Mouse (Mus musculus) liver, embryonic 11.5 days (tissue): ENCODE data around the gene Wdr13. TPM values are rescaled to one million over a fixed set of nuclear protein-coding genes. Genes with fewer than 3 reads are reported as not detected.

Experiments
- ATAC-seq: fragments of 200-750 bp; cut with Nextera tagmentation; replicated peaks from 2 replicates; pipeline ENCODE4 v1.8.0; 2017; ENCODE audit warnings: moderate number of reproducible peaks, mild to moderate bottlenecking, moderate TSS enrichment, moderate library complexity; ENCODE audit not compliant: low FRiP score
- DNase-seq: peaks from one replicate; pipeline ENCODE4 v3.0.0-alpha.2; 2017; ENCODE audit warnings: low spot score
- H3K27ac ChIP-seq: fragments of 300-500 bp; sonication (generic); 2 replicates; pipeline ENCODE4 v1.5.1; 2014; ENCODE audit warnings: mild to moderate bottlenecking, low read depth, low read length, control low read depth
- H3K27me3 ChIP-seq: fragments of 300-500 bp; sonication (generic); replicated peaks from 2 replicates; pipeline ENCODE4 v1.6.1; 2014; ENCODE audit warnings: low read length, mixed read lengths; ENCODE audit not compliant: control insufficient read depth, insufficient read depth
- H3K36me3 ChIP-seq: fragments of 300-500 bp; sonication (generic); 2 replicates; pipeline ENCODE4 v1.6.1; 2014; ENCODE audit warnings: mild to moderate bottlenecking, low read length, moderate library complexity, mixed read lengths; ENCODE audit not compliant: control insufficient read depth, insufficient read depth
- H3K4me1 ChIP-seq: fragments of 300-500 bp; sonication (generic); replicated peaks from 2 replicates; pipeline ENCODE4 v1.6.1; 2014; ENCODE audit warnings: low read length, mixed read lengths; ENCODE audit not compliant: control insufficient read depth, insufficient read depth
- H3K4me2 ChIP-seq: fragments of 300-500 bp; sonication (generic); 2 replicates; pipeline ENCODE4 v1.6.1; 2014; ENCODE audit warnings: mild to moderate bottlenecking, control low read depth, moderate library complexity
- H3K4me3 ChIP-seq: fragments of 300-500 bp; sonication (generic); 2 replicates; pipeline ENCODE4 v1.5.1; 2014; ENCODE audit warnings: low read depth, low read length, control low read depth
- H3K9ac ChIP-seq: fragments of 300-500 bp; sonication (generic); 2 replicates; pipeline ENCODE4 v1.6.1; 2014; ENCODE audit warnings: low read depth, low read length, control low read depth
- H3K9me3 ChIP-seq: fragments of 300-500 bp; sonication (generic); 2 replicates; pipeline ENCODE4 v1.6.1; 2016; ENCODE audit warnings: low read length, inconsistent platforms, mixed read lengths; ENCODE audit not compliant: control insufficient read depth
- WGBS: fragments of 180-500 bp; shearing (Covaris S2); extraction: QIAGEN DNeasy Blood & Tissue Kit; methylation state at CpG from one replicate; pipeline ENCODE4 v1.1.7; 2014; 5-methylcytosine and 5-hydroxymethylcytosine counted together
- polyA plus RNA-seq: library from polyadenylated mRNA; unstranded; fragments of >200 nt; fragmentation: Nextera tagmentation; extraction: Ambion mirVana; gene quantifications from 2 replicates; pipeline ENCODE4 v1.2.1, GENCODE M21; 2014

Gene Wdr13
- polyA plus RNA-seq, 1 experiment from 2014 or later = 17.7 TPM

GRCm38 (mm10) chrX:8163076-8163475, 30.4 kb upstream of the Wdr13 start:
- no peak overlapping the region for H3K4me2 ChIP-seq
- no peaks in the 10 kb centered on the region for H3K36me3 ChIP-seq
- H3K9ac ChIP-seq = no peak overlapping the region
- no peaks in the 10 kb centered on the region for H3K9me3 ChIP-seq
- no peak overlapping the region for H3K27ac ChIP-seq
- H3K4me1 ChIP-seq = no peaks in the 10 kb centered on the region
- no peak overlapping the region for H3K4me3 ChIP-seq
- DNase-seq (no peak), ATAC-seq (no peak)
- WGBS = 84% methylated on average over 5 of the region's 5 CpGs
- no peaks in the 10 kb centered on the region for H3K27me3 ChIP-seq

- Histone ChIP-seq H3K4me3 (peak within 1 kb of the TSS; percentile 70), H3K4me2 (peak within 1 kb of the TSS; percentile 82), H3K9me3 (no peaks in the 10 kb centered on the region), H3K9ac (peak within 1 kb of the TSS; percentile 90), H3K27me3 (no peaks in the 10 kb centered on the region), H3K27ac (peak within 1 kb of the TSS; percentile 96), H3K36me3 (peaks cover 19% of the 10 kb centered on the region), H3K4me1 (no peaks in the 10 kb centered on the region)
- peak; percentile 92 for ATAC-seq
- whole genome bisulfite sequencing = 12% methylated on average over 64 of the region's 65 CpGs
- peak; percentile 75 for DNase-seq
Observed at GRCm38 (mm10) chrX:8145153-8145991, 12.7 kb upstream of the Wdr13 start, which contains the start of gene Rbm3. Gene Rbm3, minus strand, starts transcription at chrX:8145880.

GRCm38 (mm10) chrX:8143750-8144149, 11.1 kb upstream of the Wdr13 start:
- WGBS = 64% methylated on average over 7 of the region's 7 CpGs
- Histone ChIP-seq H3K27me3 (no peaks in the 10 kb centered on the region), H3K27ac (peak overlapping the region; percentile 96), H3K36me3 (peaks cover 23% of the 10 kb centered on the region), H3K4me1 (no peaks in the 10 kb centered on the region), H3K4me2 (peak overlapping the region; percentile 82), H3K9ac (peak overlapping the region; percentile 90), H3K9me3 (no peaks in the 10 kb centered on the region), H3K4me3 (peak overlapping the region; percentile 70)
- ATAC-seq = no peak
- no peak for DNase-seq

- H3K4me3 ChIP-seq = peak overlapping the region; percentile 21; the same call in 1 of the 2 replicates
- no peaks in the 10 kb centered on the region for H3K27me3 ChIP-seq
- H3K4me2 ChIP-seq = peak overlapping the region; percentile 82
- H3K36me3 ChIP-seq = peaks cover 23% of the 10 kb centered on the region
- no peak for ATAC-seq
- no peak for DNase-seq
- H3K27ac ChIP-seq = no peak overlapping the region
- no peaks in the 10 kb centered on the region for H3K9me3 ChIP-seq
- H3K4me1 ChIP-seq = no peaks in the 10 kb centered on the region
- WGBS = 68% methylated on average over 7 of the region's 7 CpGs
- no peak overlapping the region for H3K9ac ChIP-seq
Observed at GRCm38 (mm10) chrX:8142948-8143347, 10.3 kb upstream of the Wdr13 start.

GRCm38 (mm10) chrX:8141058-8141457, 8.4 kb upstream of the Wdr13 start:
- H3K36me3 ChIP-seq = peaks cover 23% of the 10 kb centered on the region

GRCm38 (mm10) chrX:8140446-8140845, 7.8 kb upstream of the Wdr13 start:
- ATAC-seq = no peak
- no peak overlapping the region for H3K9ac ChIP-seq
- H3K4me2 ChIP-seq = no peak overlapping the region
- peaks cover 23% of the 10 kb centered on the region for H3K36me3 ChIP-seq
- H3K27ac ChIP-seq = no peak overlapping the region
- DNase-seq = no peak
- no peaks in the 10 kb centered on the region for H3K4me1 ChIP-seq
- 88% methylated on average over 2 of the region's 2 CpGs for WGBS
- no peak overlapping the region for H3K4me3 ChIP-seq
- no peaks in the 10 kb centered on the region for H3K27me3 ChIP-seq
- no peaks in the 10 kb centered on the region for H3K9me3 ChIP-seq

More at GRCm38 (mm10) chrX:8141058-8141457, 8.4 kb upstream of the Wdr13 start:
- H3K4me2 ChIP-seq = no peak overlapping the region
- ATAC-seq (no peak), DNase-seq (no peak)
- H3K27ac ChIP-seq = no peak overlapping the region
- 71% methylated on average over 3 of the region's 3 CpGs for WGBS
- H3K9me3 ChIP-seq = no peaks in the 10 kb centered on the region
- H3K4me1 ChIP-seq = no peaks in the 10 kb centered on the region
- H3K27me3 ChIP-seq = no peaks in the 10 kb centered on the region
- no peak overlapping the region for H3K9ac ChIP-seq
- no peak overlapping the region for H3K4me3 ChIP-seq

DNA sequence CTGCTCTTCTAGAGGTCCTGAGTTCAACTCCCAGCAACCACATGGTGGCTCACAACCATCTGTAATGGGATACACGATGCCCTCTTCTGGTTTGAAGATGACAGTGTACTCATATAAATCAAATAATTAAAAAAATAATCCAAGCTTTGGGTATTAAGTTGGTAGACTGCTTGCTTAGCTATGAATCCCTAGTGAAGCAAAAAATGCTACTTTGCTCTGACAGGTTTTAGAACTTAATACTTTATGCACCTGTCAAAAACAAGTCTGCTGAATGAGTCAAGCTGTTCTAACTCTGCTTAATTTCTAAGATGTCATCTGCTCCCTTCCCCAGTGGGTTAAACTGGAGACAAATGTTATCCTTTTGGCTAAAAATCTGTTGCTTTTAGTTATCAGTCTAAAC, 6.8 kb upstream of the Wdr13 start:
- no peaks in the 10 kb centered on the region for H3K4me1 ChIP-seq
- no peak for DNase-seq
- no peaks in the 10 kb centered on the region for H3K27me3 ChIP-seq
- no peak overlapping the region for H3K27ac ChIP-seq
- H3K36me3 ChIP-seq = peaks cover 22% of the 10 kb centered on the region
- WGBS = 54% methylated on average over 1 of the region's 1 CpGs
- H3K4me3 ChIP-seq = no peak overlapping the region
- no peak overlapping the region for H3K4me2 ChIP-seq
- no peaks in the 10 kb centered on the region for H3K9me3 ChIP-seq
- ATAC-seq = no peak
- no peak overlapping the region for H3K9ac ChIP-seq

GRCm38 (mm10) chrX:8135886-8136285, 3.2 kb upstream of the Wdr13 start:
- Histone ChIP-seq H3K9ac (no peak overlapping the region), H3K27me3 (no peaks in the 10 kb centered on the region), H3K4me1 (no peaks in the 10 kb centered on the region; the same call in 1 of the 2 replicates), H3K9me3 (no peaks in the 10 kb centered on the region), H3K36me3 (peaks cover 7% of the 10 kb centered on the region), H3K27ac (no peak overlapping the region), H3K4me3 (no peak overlapping the region), H3K4me2 (no peak overlapping the region)
- 37% methylated on average over 2 of the region's 2 CpGs for WGBS
- DNase-seq (no peak), ATAC-seq (no peak)

GRCm38 (mm10) chrX:8131393-8131792, 1.3 kb downstream of the Wdr13 start:
- WGBS = 81% methylated on average over 17 of the region's 17 CpGs
- Histone ChIP-seq H3K27me3 (no peaks in the 10 kb centered on the region), H3K9ac (peak overlapping the region; percentile 40; the same call in 1 of the 2 replicates), H3K9me3 (no peaks in the 10 kb centered on the region), H3K27ac (peak overlapping the region; percentile 58), H3K4me1 (no peaks in the 10 kb centered on the region; the same call in 1 of the 2 replicates), H3K4me3 (peak overlapping the region; percentile 66), H3K4me2 (peak overlapping the region; percentile 75), H3K36me3 (peaks cover 3% of the 10 kb centered on the region; the same call in 1 of the 2 replicates)
- DNase-seq (no peak), ATAC-seq (no peak)
